In genomic region chr16:22095751-22096150, GRCm38 (mm10) we compare ENCODE assay signal across 11 mouse cellular contexts.
"Had no signal": no experiment of that assay in that cellular context is flagged by ENCODE, and none has a peak within 500 bp of the region (broad histone marks: within the 10 kb centered on the region; RNA-seq: fewer than 3 reads in every experiment).

No protein-coding gene starts in this region.

- ATAC-seq: midbrain, embryonic 15.5 days had no signal

- DNase-seq: kidney, adult 8-10 months; kidney, postnatal 10 days; kidney, postnatal 36 days; layer of hippocampus, postnatal 36 days; liver, embryonic 13.5 days; lung, adult 2 months; lung, postnatal 36 days; thymus, adult 2 months; thymus, postnatal 14 days; thymus, postnatal 4 days had no signal
